Mouse (Mus musculus) testis, adult 2 months (tissue): Measurements from ENCODE around the gene Cmtm8.

Experiments
- CTCF ChIP-seq: fragments of 200-500 bp; IDR thresholded peaks from 2 replicates; pipeline ENCODE4 v1.5.1; 2012; ENCODE audit warnings: low read depth, mild to moderate bottlenecking, inconsistent platforms, low read length, moderate library complexity; ENCODE audit not compliant: control insufficient read depth, insufficient read depth, insufficient replicate concordance
- POLR2A ChIP-seq: fragments of 200-500 bp; IDR thresholded peaks from 2 replicates; pipeline ENCODE4 v1.6.1; 2012; ENCODE audit warnings: low read depth, mild to moderate bottlenecking, inconsistent platforms, low read length, moderate library complexity; ENCODE audit not compliant: control insufficient read depth

DNA sequence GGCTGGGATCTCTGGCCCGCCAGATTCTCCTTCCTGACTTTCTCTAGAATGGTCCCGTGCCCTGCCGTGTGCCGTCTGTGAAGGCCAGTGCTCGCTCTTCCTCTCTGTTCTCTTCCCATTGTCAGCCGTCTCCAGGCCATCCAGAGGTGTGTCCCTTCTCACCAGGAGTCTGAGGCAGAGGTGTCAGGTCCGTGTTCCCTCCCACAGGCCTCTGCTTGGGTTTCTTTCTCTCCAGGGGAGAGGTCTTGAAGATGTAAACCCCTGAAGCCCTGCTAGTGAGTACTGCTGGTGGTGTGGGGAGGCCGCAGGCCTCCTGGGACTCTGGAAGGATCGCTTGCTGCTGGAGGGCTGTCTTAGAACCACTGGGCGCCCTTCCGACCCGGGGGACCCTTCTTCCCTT, 96.5 kb downstream of the Cmtm8 start:
- TF ChIP-seq POLR2A (no peak), CTCF (no peak)
